Mouse (Mus musculus): ENCODE measurements around the gene Cyp2e1.

- TF ChIP-seq CTCF (IDR thresholded peaks at IDR 0.05; ENCODE audit: low read depth) = peak; percentile 31
- TF ChIP-seq EP300 (IDR thresholded peaks at IDR 0.05; ENCODE audit: low read depth) = no peak
These were observed 34.1 kb downstream of the Cyp2e1 start for GRCm38 (mm10) chr7:140797619-140798018.

Measured in liver, embryonic 14.5 days (tissue).